Mouse (Mus musculus): Measurements from ENCODE around the gene Olfr152. TPM values are rescaled to one million over a fixed set of nuclear protein-coding genes. Genes with fewer than 3 reads are reported as not detected.

Gene Olfr152
- not detected in 2 replicates for polyA plus RNA-seq (2012; rRNA removed)

DNA sequence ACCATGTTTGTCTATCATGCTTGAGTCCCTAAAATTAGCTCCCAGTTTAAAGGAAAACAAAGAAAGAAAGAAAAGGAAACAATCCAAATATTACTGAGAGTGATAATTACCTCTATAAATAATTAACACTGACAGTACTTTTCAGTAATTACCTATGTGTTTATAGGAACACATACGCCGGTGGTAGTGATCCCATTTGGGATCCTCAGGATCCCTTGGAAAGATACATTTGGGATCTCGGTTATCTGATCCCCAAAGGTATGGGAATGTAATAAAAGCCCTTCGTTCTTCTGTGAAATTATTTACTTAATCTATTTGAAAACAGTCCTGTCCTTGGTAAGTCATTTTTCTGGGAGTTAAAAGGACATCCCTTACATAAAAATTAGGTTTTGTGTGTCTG, at the start of gene Olfr152:
Gene Olfr152 (plus strand): TSS at position 301 of the 400 bp plus-strand sequence.
- WGBS: 66% methylated on average over 4 of the region's 4 CpGs

DNA sequence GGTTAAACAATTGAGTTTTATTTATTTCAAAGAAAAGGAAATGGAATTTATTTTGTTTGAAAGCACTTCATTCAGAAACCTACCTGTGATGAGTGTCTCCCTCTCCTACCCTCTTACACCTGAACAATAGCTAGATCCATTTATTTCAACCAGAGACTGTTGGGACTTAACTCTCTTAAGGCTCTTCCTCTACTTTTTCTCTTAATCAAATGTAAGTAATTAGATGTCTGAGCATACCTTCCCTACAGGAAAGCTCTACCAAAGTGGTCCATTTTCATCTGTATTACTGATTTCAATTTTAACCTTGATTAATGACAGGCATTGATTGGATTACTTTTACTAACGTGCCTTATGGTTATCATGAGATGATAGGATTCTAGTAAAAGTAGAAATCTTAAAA, 39.4 kb upstream of the Olfr152 start, which contains the start of gene Olfr1138:
Gene Olfr1138 (minus strand): TSS at position 101 of the 400 bp plus-strand sequence.
- TF ChIP-seq POLR2A (IDR thresholded peaks at IDR 0.05; ENCODE audit: low read depth, low read length): no peak
- Histone ChIP-seq H3K4me1 (ENCODE audit: control insufficient read depth, insufficient read depth, low read length) (no peaks in the 10 kb centered on the region), H3K27ac (ENCODE audit: insufficient read depth, low read depth, low read length) (no peak within 1 kb of the TSS), H3K27me3 (replicated peaks; ENCODE audit: control insufficient read depth, insufficient read depth, low read length) (no peaks in the 10 kb centered on the region), H3K4me3 (ENCODE audit: insufficient read depth, low read depth, low read length) (no peak within 1 kb of the TSS), H3K36me3 (ENCODE audit: control insufficient read depth, insufficient read depth, low read length) (no peaks in the 10 kb centered on the region)
- 69% methylated on average over 1 of the region's 1 CpGs for WGBS
- DNase-seq: no peak

More for the DNA sequence above, at the start of gene Olfr152:
- no peak for TF ChIP-seq CTCF (conservative IDR thresholded peaks at IDR 0.05; ENCODE audit: insufficient read depth, insufficient read length, low read depth, low read length)
- no peak for TF ChIP-seq POLR2A (IDR thresholded peaks at IDR 0.05; ENCODE audit: low read depth, low read length)
- Histone ChIP-seq H3K27me3 (replicated peaks; ENCODE audit: control insufficient read depth, insufficient read depth, low read length) (no peaks in the 10 kb centered on the region), H3K4me1 (ENCODE audit: control insufficient read depth, insufficient read depth, low read length) (no peaks in the 10 kb centered on the region), H3K36me3 (ENCODE audit: control insufficient read depth, insufficient read depth, low read length) (no peaks in the 10 kb centered on the region), H3K4me3 (ENCODE audit: insufficient read depth, low read depth, low read length) (no peak within 1 kb of the TSS), H3K27ac (ENCODE audit: insufficient read depth, low read depth, low read length) (no peak within 1 kb of the TSS)
- no peak for DNase-seq

DNA sequence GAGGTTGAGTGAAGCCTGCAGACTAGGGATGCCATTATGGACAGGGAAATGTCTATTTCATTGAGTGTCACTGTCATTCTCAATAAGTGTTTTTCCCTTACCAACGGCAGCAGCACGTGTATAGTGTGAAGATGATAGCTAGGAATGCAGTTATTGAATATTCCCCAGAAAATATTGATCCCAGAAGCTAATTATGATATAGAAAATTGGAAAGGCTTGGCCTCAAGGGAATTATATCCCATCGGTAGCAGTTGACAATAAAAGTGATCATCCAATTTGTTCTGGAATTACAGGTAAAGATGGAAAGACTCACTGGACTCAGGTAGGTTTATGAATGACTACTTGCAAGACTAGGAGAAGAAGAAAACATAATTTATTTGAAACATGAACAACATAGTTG, 35.8 kb upstream of the Olfr152 start, which contains the start of gene Olfr1140:
Gene Olfr1140 (plus strand): TSS at position 301 of the 400 bp plus-strand sequence.
- Histone ChIP-seq H3K4me1 (ENCODE audit: control insufficient read depth, insufficient read depth, low read length) (no peaks in the 10 kb centered on the region), H3K36me3 (ENCODE audit: control insufficient read depth, insufficient read depth, low read length) (no peaks in the 10 kb centered on the region), H3K27ac (ENCODE audit: insufficient read depth, low read depth, low read length) (no peak within 1 kb of the TSS), H3K27me3 (replicated peaks; ENCODE audit: control insufficient read depth, insufficient read depth, low read length) (no peaks in the 10 kb centered on the region), H3K4me3 (ENCODE audit: insufficient read depth, low read depth, low read length) (no peak within 1 kb of the TSS)
- WGBS: 75% methylated on average over 3 of the region's 3 CpGs
- DNase-seq: no peak
- TF ChIP-seq POLR2A (IDR thresholded peaks at IDR 0.05; ENCODE audit: low read depth, low read length) (no peak), CTCF (conservative IDR thresholded peaks at IDR 0.05; ENCODE audit: insufficient read depth, insufficient read length, low read depth, low read length) (no peak)

DNA sequence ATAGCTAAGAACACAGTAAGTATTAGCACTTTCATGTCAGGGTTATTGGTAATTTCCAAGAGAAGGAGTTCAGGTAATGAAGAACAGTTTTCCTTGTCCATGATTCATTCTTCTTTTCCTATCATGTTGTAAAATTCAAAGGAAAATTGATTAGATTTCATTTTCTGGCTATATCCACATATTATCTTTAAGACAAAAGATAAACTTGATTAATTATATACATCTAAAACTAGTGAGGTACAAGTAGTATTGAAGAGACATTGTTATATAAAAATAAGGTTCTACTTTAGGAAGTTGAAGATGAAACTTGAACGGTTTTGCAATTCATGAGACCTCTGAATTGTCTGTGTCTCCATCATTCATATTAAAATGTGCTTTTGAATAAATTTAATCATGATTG, 25.4 kb upstream of the Olfr152 start, which contains the start of gene Olfr1141:
Gene Olfr1141 (minus strand): TSS at position 101 of the 400 bp plus-strand sequence.
- H3K36me3 ChIP-seq (ENCODE audit: control insufficient read depth, insufficient read depth, low read length): no peaks in the 10 kb centered on the region
- no peaks in the 10 kb centered on the region for H3K27me3 ChIP-seq (replicated peaks; ENCODE audit: control insufficient read depth, insufficient read depth, low read length)
- H3K4me3 ChIP-seq (ENCODE audit: insufficient read depth, low read depth, low read length): no peak within 1 kb of the TSS
- H3K4me1 ChIP-seq (ENCODE audit: control insufficient read depth, insufficient read depth, low read length): no peaks in the 10 kb centered on the region
- WGBS: 78% methylated on average over 1 of the region's 1 CpGs
- DNase-seq: no peak
- no peak within 1 kb of the TSS for H3K27ac ChIP-seq (ENCODE audit: insufficient read depth, low read depth, low read length)
- TF ChIP-seq CTCF (conservative IDR thresholded peaks at IDR 0.05; ENCODE audit: insufficient read depth, insufficient read length, low read depth, low read length): no peak
- TF ChIP-seq POLR2A (IDR thresholded peaks at IDR 0.05; ENCODE audit: low read depth, low read length): no peak

DNA sequence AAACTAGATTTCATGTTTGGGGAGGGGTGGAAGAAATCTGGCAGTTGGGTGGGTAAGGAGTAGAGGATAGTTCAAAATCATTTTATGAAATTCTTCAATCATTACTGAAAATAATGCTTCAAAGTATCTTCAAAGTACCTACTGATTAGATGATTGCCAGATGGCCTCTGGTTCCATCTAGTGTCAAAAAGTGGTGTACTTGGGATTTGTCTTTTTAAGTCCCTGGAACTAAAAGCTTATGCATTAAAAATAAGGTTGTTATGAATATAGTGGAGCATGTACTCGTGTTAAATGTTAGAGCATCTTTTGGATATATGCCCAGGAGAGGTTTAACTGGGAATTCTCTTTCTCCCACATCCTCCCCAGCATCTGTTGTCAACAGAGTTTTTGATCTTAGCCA, 3.1 kb upstream of the Olfr152 start:
- no peaks in the 10 kb centered on the region for H3K4me1 ChIP-seq (ENCODE audit: control insufficient read depth, insufficient read depth, low read length)
- H3K4me3 ChIP-seq (ENCODE audit: insufficient read depth, low read depth, low read length): no peak overlapping the region
- H3K36me3 ChIP-seq (ENCODE audit: control insufficient read depth, insufficient read depth, low read length): no peaks in the 10 kb centered on the region
- H3K27ac ChIP-seq (ENCODE audit: insufficient read depth, low read depth, low read length): no peak overlapping the region
- WGBS: 48% methylated on average over 1 of the region's 1 CpGs
- no peak for DNase-seq
- TF ChIP-seq POLR2A (IDR thresholded peaks at IDR 0.05; ENCODE audit: low read depth, low read length) (no peak), CTCF (conservative IDR thresholded peaks at IDR 0.05; ENCODE audit: insufficient read depth, insufficient read length, low read depth, low read length) (no peak)
- no peaks in the 10 kb centered on the region for H3K27me3 ChIP-seq (replicated peaks; ENCODE audit: control insufficient read depth, insufficient read depth, low read length)

DNA sequence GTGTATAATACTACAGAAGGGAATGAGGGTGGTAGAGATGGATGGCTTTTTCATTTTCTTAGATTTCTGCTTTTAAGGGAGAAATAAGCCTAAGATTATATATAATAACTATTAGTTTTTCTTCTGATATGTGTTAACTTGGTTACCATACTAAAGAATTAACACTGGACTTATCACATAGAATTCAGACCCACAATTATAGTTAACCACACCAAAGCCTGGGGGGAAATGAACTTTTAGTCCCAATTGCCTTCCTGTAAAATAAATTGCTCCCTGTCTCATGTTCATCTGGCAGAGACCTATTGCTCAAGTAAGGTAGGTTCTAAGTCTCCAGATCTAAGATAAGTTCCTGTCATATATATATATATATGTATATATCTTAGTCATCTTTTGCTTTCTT, 21.0 kb downstream of the Olfr152 start, which contains the start of gene Olfr1143:
Gene Olfr1143 (plus strand): TSS at position 301 of the 400 bp plus-strand sequence.
- Histone ChIP-seq H3K27me3 (replicated peaks; ENCODE audit: control insufficient read depth, insufficient read depth, low read length) (no peaks in the 10 kb centered on the region), H3K4me3 (ENCODE audit: insufficient read depth, low read depth, low read length) (no peak within 1 kb of the TSS), H3K27ac (ENCODE audit: insufficient read depth, low read depth, low read length) (no peak within 1 kb of the TSS), H3K4me1 (ENCODE audit: control insufficient read depth, insufficient read depth, low read length) (no peaks in the 10 kb centered on the region), H3K36me3 (ENCODE audit: control insufficient read depth, insufficient read depth, low read length) (no peaks in the 10 kb centered on the region)
- TF ChIP-seq POLR2A (IDR thresholded peaks at IDR 0.05; ENCODE audit: low read depth, low read length) (no peak), CTCF (conservative IDR thresholded peaks at IDR 0.05; ENCODE audit: insufficient read depth, insufficient read length, low read depth, low read length) (no peak)
- DNase-seq: no peak

DNA sequence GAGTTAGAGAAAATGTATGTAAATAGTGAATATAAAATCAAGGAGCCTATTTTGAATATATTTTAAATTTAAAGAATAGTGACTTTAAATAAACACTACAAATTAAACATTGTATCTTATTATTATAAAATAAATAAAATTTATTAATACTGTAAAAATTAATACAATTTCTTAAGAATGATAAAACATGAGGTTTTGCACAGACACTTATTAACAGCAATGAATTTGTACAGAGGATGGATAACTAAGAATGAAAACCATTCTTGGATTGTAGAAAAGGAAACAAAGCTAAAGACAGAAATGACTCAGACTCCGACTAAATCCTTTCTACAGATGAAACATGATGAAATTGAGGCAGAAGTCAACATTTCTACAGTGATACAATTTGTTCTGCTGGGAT, 30.2 kb downstream of the Olfr152 start, which contains the start of gene Olfr1145:
Gene Olfr1145 (plus strand): TSS at position 301 of the 400 bp plus-strand sequence.
- no peak for DNase-seq
- no peaks in the 10 kb centered on the region for H3K4me1 ChIP-seq (ENCODE audit: control insufficient read depth, insufficient read depth, low read length)
- no peak within 1 kb of the TSS for H3K4me3 ChIP-seq (ENCODE audit: insufficient read depth, low read depth, low read length)
- H3K36me3 ChIP-seq (ENCODE audit: control insufficient read depth, insufficient read depth, low read length): no peaks in the 10 kb centered on the region
- H3K27ac ChIP-seq (ENCODE audit: insufficient read depth, low read depth, low read length): no peak within 1 kb of the TSS
- H3K27me3 ChIP-seq (replicated peaks; ENCODE audit: control insufficient read depth, insufficient read depth, low read length): no peaks in the 10 kb centered on the region
- TF ChIP-seq CTCF (conservative IDR thresholded peaks at IDR 0.05; ENCODE audit: insufficient read depth, insufficient read length, low read depth, low read length) (no peak), POLR2A (IDR thresholded peaks at IDR 0.05; ENCODE audit: low read depth, low read length) (no peak)
- WGBS: 80% methylated on average over 1 of the region's 1 CpGs

Data from kidney, adult 2 months (tissue).